Comparison of ENCODE assay signal across 9 mouse cellular contexts in genomic region chr14:35358136-35358821, GRCm38 (mm10).
DNase-seq lines count a peak whose midpoint lies in the region; ATAC-seq lines count a peak whose summit lies in the region.
"Had no signal": no experiment of that assay in that cellular context is flagged by ENCODE, and none has a peak within 500 bp of the region (broad histone marks: within the 10 kb centered on the region; RNA-seq: fewer than 3 reads in every experiment).

No protein-coding gene starts in this region.

- H3K4me3 ChIP-seq in embryonic facial prominence, embryonic 14.5 days (ENCODE audit: low read depth, low read length) = no peak overlapping the region
- no peak overlapping the region for H3K4me3 ChIP-seq in embryonic facial prominence, embryonic 10.5 days
- H3K4me3 ChIP-seq in midbrain, embryonic 14.5 days (replicated peaks; ENCODE audit: low read depth, low read length) = no peak overlapping the region
- H3K4me3 ChIP-seq: liver, embryonic 13.5 days had no signal

- H3K27ac ChIP-seq in embryonic facial prominence, embryonic 14.5 days (replicated peaks; ENCODE audit: low read depth, low read length) = no peak overlapping the region
- no peak overlapping the region for H3K27ac ChIP-seq in embryonic facial prominence, embryonic 10.5 days (replicated peaks)
- H3K27ac ChIP-seq in midbrain, embryonic 14.5 days (replicated peaks; ENCODE audit: low read depth, low read length) = no peak overlapping the region
- H3K27ac ChIP-seq: liver, embryonic 13.5 days had no signal

- ATAC-seq in embryonic facial prominence, embryonic 14.5 days (ENCODE audit: low read depth) = no peak
- no peak; the same call in 1 of the 2 replicates for ATAC-seq in midbrain, embryonic 14.5 days (ENCODE audit: low FRiP score, low TSS enrichment)

- DNase-seq in embryonic facial prominence, embryonic 14.5 days (ENCODE audit: low spot score) = peak; percentile 2
- no peak for DNase-seq in embryonic facial prominence, embryonic 10.5 days (ENCODE audit: low spot score)
- DNase-seq in left cerebral cortex, adult 11 months (ENCODE audit: low spot score) = peak; percentile 12
- DNase-seq in left cerebral cortex, adult 8-10 months (ENCODE audit: low spot score in 2 of 2) = no peak
- DNase-seq in cerebellum, postnatal 36 days = peak; percentile 30 to 31
- DNase-seq in midbrain, embryonic 14.5 days = peak; percentile 48
- DNase-seq in spleen, adult 12 weeks (ENCODE audit: low spot score) = no peak
- no peak for DNase-seq in spleen, postnatal 4 days (ENCODE audit: low spot score in 2 of 2)
- DNase-seq: liver, embryonic 13.5 days had no signal

- H3K36me3 ChIP-seq in embryonic facial prominence, embryonic 14.5 days (ENCODE audit: control insufficient read depth, insufficient read depth, low read length) = no peaks in the 10 kb centered on the region
- no peaks in the 10 kb centered on the region for H3K36me3 ChIP-seq in embryonic facial prominence, embryonic 10.5 days (replicated peaks)
- no peaks in the 10 kb centered on the region for H3K36me3 ChIP-seq in midbrain, embryonic 14.5 days (ENCODE audit: control insufficient read depth, insufficient read depth, low read length)
- H3K36me3 ChIP-seq: liver, embryonic 13.5 days had no signal

- no peak overlapping the region for H3K9ac ChIP-seq in embryonic facial prominence, embryonic 14.5 days (ENCODE audit: low read depth, low read length)
- no peak overlapping the region for H3K9ac ChIP-seq in midbrain, embryonic 14.5 days (replicated peaks; ENCODE audit: low read length)
- H3K9ac ChIP-seq: liver, embryonic 13.5 days had no signal

- H3K4me2 ChIP-seq in embryonic facial prominence, embryonic 14.5 days (ENCODE audit: low read depth, low read length) = no peak overlapping the region
- H3K4me2 ChIP-seq in midbrain, embryonic 14.5 days (ENCODE audit: low read length) = no peak overlapping the region
- H3K4me2 ChIP-seq: liver, embryonic 13.5 days had no signal

- H3K9me3 ChIP-seq in embryonic facial prominence, embryonic 14.5 days (ENCODE audit: control insufficient read depth, low read length) = no peaks in the 10 kb centered on the region
- no peaks in the 10 kb centered on the region for H3K9me3 ChIP-seq in embryonic facial prominence, embryonic 10.5 days
- H3K9me3 ChIP-seq in midbrain, embryonic 14.5 days (ENCODE audit: control insufficient read depth, low read length) = no peaks in the 10 kb centered on the region
- H3K9me3 ChIP-seq: liver, embryonic 13.5 days had no signal

- no peaks in the 10 kb centered on the region for H3K27me3 ChIP-seq in embryonic facial prominence, embryonic 14.5 days (replicated peaks; ENCODE audit: control insufficient read depth, insufficient read depth, low read length)
- H3K27me3 ChIP-seq in embryonic facial prominence, embryonic 10.5 days (replicated peaks; ENCODE audit: low read depth, poor library complexity, severe bottlenecking) = no peaks in the 10 kb centered on the region
- H3K27me3 ChIP-seq in midbrain, embryonic 14.5 days (ENCODE audit: control insufficient read depth, insufficient read depth, low read length) = no peaks in the 10 kb centered on the region
- H3K27me3 ChIP-seq: liver, embryonic 13.5 days had no signal

- WGBS in embryonic facial prominence, embryonic 14.5 days = 47% methylated on average over 6 of the region's 7 CpGs
- 55% methylated on average over 7 of the region's 7 CpGs for WGBS in embryonic facial prominence, embryonic 10.5 days
- WGBS in midbrain, embryonic 14.5 days = 49% methylated on average over 7 of the region's 7 CpGs

- H3K4me1 ChIP-seq in embryonic facial prominence, embryonic 14.5 days (ENCODE audit: control insufficient read depth, insufficient read depth, low read length) = no peaks in the 10 kb centered on the region
- no peaks in the 10 kb centered on the region for H3K4me1 ChIP-seq in embryonic facial prominence, embryonic 10.5 days
- H3K4me1 ChIP-seq in midbrain, embryonic 14.5 days (ENCODE audit: control insufficient read depth, insufficient read depth, low read length) = no peaks in the 10 kb centered on the region
- H3K4me1 ChIP-seq: liver, embryonic 13.5 days had no signal

Comparison
In these comparisons a context has a peak if more than half of its experiments do, and no peak if none do; other contexts are left out.
1. DNase-seq: peak in embryonic facial prominence, embryonic 14.5 days (single experiment), left cerebral cortex, adult 11 months (single experiment), cerebellum, postnatal 36 days (2 of 2) and midbrain, embryonic 14.5 days (single experiment); none in embryonic facial prominence, embryonic 10.5 days (single experiment), left cerebral cortex, adult 8-10 months (0 of 2), spleen, adult 12 weeks (single experiment) and spleen, postnatal 4 days (0 of 2).